Mouse (Mus musculus): ENCODE data around the gene Wdr41. TPM values are rescaled to one million over a fixed set of nuclear protein-coding genes. Genes with fewer than 3 reads are reported as not detected.

Gene Wdr41
- polyA plus RNA-seq, 1 experiment from 2014 or later: 21.5 TPM

DNA sequence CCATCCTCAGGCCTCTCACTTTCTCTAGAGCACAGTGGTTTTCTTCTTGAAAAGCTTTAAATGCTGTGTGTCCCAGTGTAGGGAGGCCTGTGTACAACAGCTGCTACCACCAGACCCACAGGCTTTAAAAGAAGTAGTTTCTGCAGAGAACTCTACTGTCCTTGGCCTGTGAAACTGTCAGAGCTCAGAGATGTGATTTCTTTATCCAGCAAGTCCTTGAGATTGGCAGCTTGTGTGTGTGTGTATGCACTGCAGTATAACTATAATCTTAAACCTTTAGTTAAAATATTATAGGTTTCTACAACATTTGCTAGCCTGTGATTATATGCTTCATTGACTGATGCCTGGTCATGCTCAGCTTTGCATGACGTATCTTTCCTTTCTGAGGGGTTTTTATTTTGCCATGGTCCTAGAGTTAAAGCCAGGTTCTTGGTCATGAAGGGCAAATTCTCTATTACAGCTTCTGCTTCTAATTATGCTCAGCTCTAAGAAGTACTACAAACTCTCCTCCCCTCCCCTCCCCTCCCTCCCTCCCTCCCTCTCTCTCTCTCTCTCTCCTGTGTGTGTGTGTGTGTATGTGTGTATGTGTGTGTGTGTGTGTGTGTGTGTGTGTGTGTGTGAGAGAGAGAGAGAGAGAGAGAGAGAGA is 79.7 kb downstream of the Wdr41 start:
- ATAC-seq (ENCODE audit: insufficient read depth): no peak
- no peaks in the 10 kb centered on the region for H3K4me1 ChIP-seq (ENCODE audit: insufficient read depth)
- no peak overlapping the region for H3K9ac ChIP-seq
- no peaks in the 10 kb centered on the region for H3K27me3 ChIP-seq (ENCODE audit: insufficient read depth, low read length)
- no peak overlapping the region for H3K4me3 ChIP-seq (ENCODE audit: low read depth, low read length)
- H3K27ac ChIP-seq (ENCODE audit: low read depth): no peak overlapping the region
- H3K4me2 ChIP-seq: no peak overlapping the region
- DNase-seq: no peak
- no peak for TF ChIP-seq CTCF (IDR thresholded peaks at IDR 0.05; ENCODE audit: low read depth)
- WGBS: 80% methylated on average over 1 of the region's 1 CpGs
- no peaks in the 10 kb centered on the region for H3K36me3 ChIP-seq (ENCODE audit: insufficient read depth)
- H3K9me3 ChIP-seq (ENCODE audit: low read depth, low read length): no peaks in the 10 kb centered on the region

DNA sequence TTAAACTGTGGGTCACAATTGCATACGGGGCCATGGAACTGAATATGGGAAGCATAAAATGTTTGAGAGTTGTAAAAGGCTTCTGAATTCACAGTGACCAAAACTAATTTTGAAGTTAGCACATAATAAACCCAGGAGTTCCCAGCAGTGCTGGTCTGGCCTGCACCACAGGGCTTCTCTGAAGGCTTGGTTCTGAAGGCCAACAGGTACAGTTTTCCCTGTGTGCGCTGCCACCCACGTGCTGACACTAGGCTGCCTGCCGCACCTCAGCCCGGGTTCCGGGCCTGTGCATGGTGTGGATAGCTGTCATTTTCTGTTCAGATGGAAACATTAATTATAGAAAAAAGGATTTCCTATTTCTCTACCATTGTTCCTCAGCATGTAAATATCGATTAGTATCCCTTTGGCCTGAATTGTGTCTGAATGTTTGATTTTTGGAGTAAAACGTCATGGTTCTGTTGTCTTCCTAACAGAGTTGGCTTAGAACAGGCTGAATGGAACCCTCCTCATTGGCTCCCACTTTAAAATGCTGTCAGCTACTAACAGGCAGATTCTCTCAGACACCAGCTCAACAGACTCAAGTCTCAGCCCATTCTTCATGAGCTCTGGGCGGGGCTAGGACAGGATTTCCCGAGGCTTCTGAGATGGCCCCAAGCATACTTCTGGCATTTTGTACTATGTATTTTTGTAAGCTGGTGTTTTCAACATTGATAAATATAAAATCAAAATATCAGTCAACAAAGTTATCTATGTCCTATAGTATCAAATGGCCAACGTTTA is 80.5 kb downstream of the Wdr41 start:
- ATAC-seq (ENCODE audit: insufficient read depth): peak; percentile 82; the same call in 1 of the 2 replicates

GRCm38 (mm10) chr13:95058885-95059284 is 82.7 kb downstream of the Wdr41 start:
- H3K9ac ChIP-seq: no peak overlapping the region
- no peak overlapping the region for H3K4me3 ChIP-seq (ENCODE audit: low read depth, low read length)
- no peak overlapping the region for H3K27ac ChIP-seq (ENCODE audit: low read depth)
- no peaks in the 10 kb centered on the region for H3K4me1 ChIP-seq (ENCODE audit: insufficient read depth)
- no peaks in the 10 kb centered on the region for H3K27me3 ChIP-seq (ENCODE audit: insufficient read depth, low read length)
- no peak overlapping the region for H3K4me2 ChIP-seq
- WGBS: 78% methylated on average over 4 of the region's 4 CpGs
- H3K9me3 ChIP-seq (ENCODE audit: low read depth, low read length): no peaks in the 10 kb centered on the region
- no peak for DNase-seq
- no peak for TF ChIP-seq CTCF (IDR thresholded peaks at IDR 0.05; ENCODE audit: low read depth)
- ATAC-seq (ENCODE audit: insufficient read depth): no peak
- no peaks in the 10 kb centered on the region for H3K36me3 ChIP-seq (ENCODE audit: insufficient read depth)

More for the DNA sequence above, 80.5 kb downstream of the Wdr41 start:
- TF ChIP-seq CTCF (IDR thresholded peaks at IDR 0.05; ENCODE audit: low read depth): no peak
- Histone ChIP-seq H3K27ac (ENCODE audit: low read depth) (no peak overlapping the region), H3K36me3 (ENCODE audit: insufficient read depth) (no peaks in the 10 kb centered on the region), H3K4me3 (ENCODE audit: low read depth, low read length) (no peak overlapping the region), H3K4me2 (no peak overlapping the region), H3K9me3 (ENCODE audit: low read depth, low read length) (no peaks in the 10 kb centered on the region), H3K9ac (no peak overlapping the region), H3K27me3 (ENCODE audit: insufficient read depth, low read length) (no peaks in the 10 kb centered on the region), H3K4me1 (ENCODE audit: insufficient read depth) (no peaks in the 10 kb centered on the region)
- DNase-seq: peak; percentile 84
- WGBS: 62% methylated on average over 11 of the region's 11 CpGs

- no peak for DNase-seq
- TF ChIP-seq CTCF (IDR thresholded peaks at IDR 0.05; ENCODE audit: low read depth): no peak
- no peak for ATAC-seq (ENCODE audit: insufficient read depth)
- H3K36me3 ChIP-seq (ENCODE audit: insufficient read depth): no peaks in the 10 kb centered on the region
- H3K4me2 ChIP-seq: no peak overlapping the region
- no peak overlapping the region for H3K4me3 ChIP-seq (ENCODE audit: low read depth, low read length)
- H3K9me3 ChIP-seq (ENCODE audit: low read depth, low read length): no peaks in the 10 kb centered on the region
- H3K27me3 ChIP-seq (ENCODE audit: insufficient read depth, low read length): no peaks in the 10 kb centered on the region
- H3K9ac ChIP-seq: no peak overlapping the region
- 45% methylated on average over 4 of the region's 4 CpGs for WGBS
- H3K4me1 ChIP-seq (ENCODE audit: insufficient read depth): no peaks in the 10 kb centered on the region
- no peak overlapping the region for H3K27ac ChIP-seq (ENCODE audit: low read depth)
Measured at GRCm38 (mm10) chr13:95063390-95064017, 87.4 kb downstream of the Wdr41 start.

GRCm38 (mm10) chr13:95067854-95068253 is 91.7 kb downstream of the Wdr41 start:
- peak; percentile 59 for TF ChIP-seq CTCF (IDR thresholded peaks at IDR 0.05; ENCODE audit: low read depth)
- H3K4me3 ChIP-seq (ENCODE audit: low read depth, low read length): no peak overlapping the region

GRCm38 (mm10) chr13:95070268-95070667 is 94.1 kb downstream of the Wdr41 start:
- H3K4me2 ChIP-seq: no peak overlapping the region
- no peaks in the 10 kb centered on the region for H3K36me3 ChIP-seq (ENCODE audit: insufficient read depth)
- H3K9me3 ChIP-seq (ENCODE audit: low read depth, low read length): no peaks in the 10 kb centered on the region
- H3K4me1 ChIP-seq (ENCODE audit: insufficient read depth): no peaks in the 10 kb centered on the region
- ATAC-seq (ENCODE audit: insufficient read depth) (no peak), DNase-seq (no peak)
- no peak overlapping the region for H3K27ac ChIP-seq (ENCODE audit: low read depth)
- no peak overlapping the region for H3K9ac ChIP-seq
- H3K27me3 ChIP-seq (ENCODE audit: insufficient read depth, low read length): no peaks in the 10 kb centered on the region
- H3K4me3 ChIP-seq (ENCODE audit: low read depth, low read length): no peak overlapping the region
- peak; percentile 37 for TF ChIP-seq CTCF (IDR thresholded peaks at IDR 0.05; ENCODE audit: low read depth)

More at GRCm38 (mm10) chr13:95067854-95068253, 91.7 kb downstream of the Wdr41 start:
- 57% methylated on average over 6 of the region's 6 CpGs for WGBS
- Histone ChIP-seq H3K27me3 (ENCODE audit: insufficient read depth, low read length) (no peaks in the 10 kb centered on the region), H3K36me3 (ENCODE audit: insufficient read depth) (no peaks in the 10 kb centered on the region), H3K9me3 (ENCODE audit: low read depth, low read length) (no peaks in the 10 kb centered on the region), H3K4me2 (no peak overlapping the region), H3K27ac (ENCODE audit: low read depth) (no peak overlapping the region), H3K9ac (no peak overlapping the region), H3K4me1 (ENCODE audit: insufficient read depth) (no peaks in the 10 kb centered on the region)
- no peak for ATAC-seq (ENCODE audit: insufficient read depth)
- DNase-seq: peak; percentile 67

Other genes starting within 250 kb of the Wdr41 start
- 235 and 241 TPM in 2 replicates for gene Tbca, start 187.4 kb upstream of the Wdr41 start, polyA plus RNA-seq (2014; fragmentation: Nextera tagmentation; extraction: Ambion mirVana)
- gene Otp, start 100.7 kb upstream of the Wdr41 start, polyA plus RNA-seq (2014; fragmentation: Nextera tagmentation; extraction: Ambion mirVana): not detected in 2 replicates

Data from lung, embryonic 14.5 days (tissue).